Mouse (Mus musculus): Measurements from ENCODE around the gene Jakmip3.

DNA sequence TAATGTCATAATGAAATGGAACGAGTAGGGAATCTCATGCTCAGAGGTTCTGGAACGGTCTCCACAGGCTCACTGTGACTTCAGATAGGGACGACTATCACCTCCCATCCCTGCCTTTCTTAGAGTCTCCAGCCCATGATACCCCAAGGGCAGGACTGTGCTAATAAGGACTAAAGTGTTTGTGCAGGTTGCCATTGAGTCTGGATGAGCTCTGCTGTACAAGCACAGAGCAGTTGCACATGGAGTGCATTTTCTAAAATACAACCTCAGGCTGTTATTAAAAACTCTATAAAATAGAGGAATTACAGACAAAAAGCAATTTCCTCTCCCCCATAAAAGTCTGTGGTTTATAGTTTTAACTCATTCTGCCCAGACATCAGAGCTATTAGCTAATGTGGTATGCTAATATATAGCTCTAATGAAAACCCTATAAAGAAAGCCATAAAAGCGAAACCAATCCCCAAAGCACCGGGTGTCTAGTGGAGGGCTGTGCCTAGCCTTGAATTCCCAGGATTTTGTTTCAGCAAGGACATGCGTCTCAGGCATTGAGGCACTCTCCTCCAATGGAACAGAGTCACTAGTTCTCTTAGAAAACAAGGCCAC, 72.3 kb downstream of the Jakmip3 start:
- no peak for TF ChIP-seq POLR2A (IDR thresholded peaks at IDR 0.05; ENCODE audit: borderline replicate concordance, low read depth, low read length)
- no peak for TF ChIP-seq CTCF (IDR thresholded peaks at IDR 0.05; ENCODE audit: low read depth, low read length)

All from bone marrow macrophage, adult 2 months (primary cell).